Mouse (Mus musculus) cerebellum, adult 2 months (tissue): ENCODE results near the gene Dmac2.

Source experiments
- CTCF ChIP-seq: fragments of 200-500 bp; IDR thresholded peaks from 2 replicates; pipeline ENCODE4 v1.5.1; 2011; ENCODE audit warnings: low read depth, mild to moderate bottlenecking, control low read depth, low read length, moderate library complexity, borderline replicate concordance; ENCODE audit not compliant: insufficient read depth
- POLR2A ChIP-seq: fragments of 200-500 bp; IDR thresholded peaks from 2 replicates; pipeline ENCODE4 v1.6.1; 2011; ENCODE audit warnings: low read length, control low read depth, borderline replicate concordance; ENCODE audit not compliant: insufficient read depth

DNA sequence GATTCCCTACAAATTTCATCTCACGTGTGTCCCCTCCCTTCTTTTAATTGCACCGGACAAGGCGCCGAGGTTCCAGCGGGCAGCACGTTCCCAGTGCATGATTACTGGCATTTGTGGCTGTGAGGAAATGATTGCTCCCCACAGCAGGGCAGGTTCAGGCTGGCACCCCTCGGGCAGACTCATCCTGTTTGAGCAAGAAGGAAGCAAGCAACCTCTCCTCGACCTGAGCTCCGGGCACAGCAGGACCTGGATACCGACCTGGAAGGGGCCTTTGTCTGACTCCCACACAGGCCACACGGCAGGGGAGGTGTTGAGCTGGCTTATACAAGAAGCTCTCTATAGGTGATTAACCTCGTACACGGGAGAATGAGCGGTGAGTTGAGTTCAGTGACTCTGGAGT lies 25.9 kb downstream of the Dmac2 start:
- TF ChIP-seq CTCF (no peak), POLR2A (no peak)
